Mouse (Mus musculus) MEL-GATA-1-ER (cell line): ENCODE measurements at regions not wholly inside any gene's neighbourhood (a gene's known extent, or its start where the extent isn't known, plus 50 kb on each side); places are given as distances from the start of the nearest gene placed in this dataset.

Source experiments
- DNase-seq: peaks from one replicate; pipeline ENCODE4 v3.0.0-alpha.2; 2012; ENCODE audit warnings: low read depth; ENCODE audit errors: extremely low read depth

GRCm38 (mm10) chr17:83276000-83276891 is 61.2 kb downstream of the Pkdcc start:
- peak; percentile 26 for DNase-seq

DNA sequence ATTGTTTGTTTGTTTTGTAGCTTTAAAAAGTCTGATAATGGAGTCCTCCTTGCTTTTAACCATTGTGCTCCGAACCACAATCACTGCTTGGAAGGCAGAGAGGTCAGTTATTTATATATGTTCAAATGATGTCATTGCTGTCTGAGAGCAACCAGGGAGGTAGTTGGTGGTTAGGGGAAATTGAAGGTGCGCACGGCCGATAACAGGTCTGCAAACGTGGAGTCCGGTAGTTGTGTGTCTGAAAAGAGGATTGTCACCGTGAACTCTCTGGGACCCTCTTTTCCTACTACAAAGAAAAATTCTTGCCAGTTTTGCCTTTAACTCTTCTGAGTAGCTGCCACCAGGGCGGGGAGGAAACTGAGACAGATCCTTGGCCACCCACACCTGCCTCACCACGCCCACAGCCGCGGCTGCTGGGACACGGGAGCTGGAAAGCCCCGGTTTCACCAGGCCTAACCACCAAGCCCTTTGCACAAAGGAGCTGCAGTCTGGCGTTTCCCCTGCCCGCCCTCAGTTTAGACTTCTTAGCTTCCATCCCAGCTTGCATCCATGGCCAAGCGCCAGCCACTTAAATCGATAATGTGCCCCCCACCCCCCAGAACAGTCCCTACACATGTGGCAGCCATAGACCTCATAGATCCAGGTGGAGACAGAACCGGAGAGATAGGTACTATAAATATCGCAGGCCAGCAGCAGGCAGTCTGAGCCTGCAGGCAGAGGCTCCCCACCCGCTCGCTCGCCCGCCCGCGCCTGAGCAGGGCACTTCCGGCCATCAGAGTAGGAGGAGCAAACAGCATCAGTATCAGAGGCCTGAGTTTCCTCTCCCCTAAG is 62.2 kb downstream of the Pkdcc start:
- DNase-seq, result peak; percentile 43

GRCm38 (mm10) chr17:83277948-83278924 is 63.1 kb downstream of the Pkdcc start:
- peak; percentile 83 for DNase-seq

DNA sequence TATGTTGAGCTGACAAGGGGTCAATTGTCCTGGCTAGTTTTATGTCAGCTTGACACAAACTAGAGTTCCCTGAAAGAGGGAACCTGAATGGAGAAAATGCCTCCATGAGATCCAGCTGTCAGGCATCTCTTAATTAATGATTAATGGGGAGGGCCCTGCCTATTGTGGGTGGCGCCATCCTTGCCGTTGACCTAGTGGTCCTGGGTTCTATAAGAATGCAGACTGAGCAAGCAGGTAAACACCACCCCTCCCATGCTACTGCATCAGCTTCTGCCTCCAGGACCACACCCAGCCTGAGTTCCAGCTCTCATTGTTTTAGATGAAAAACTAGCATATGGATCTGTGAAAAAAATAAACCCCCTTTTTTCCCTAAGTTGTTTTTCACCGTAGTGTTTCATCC is 67.4 kb upstream of the Eml4 start:
- DNase-seq, result no peak

GRCm38 (mm10) chr17:83287381-83288142 is 63.2 kb upstream of the Eml4 start:
- no peak for DNase-seq

DNA sequence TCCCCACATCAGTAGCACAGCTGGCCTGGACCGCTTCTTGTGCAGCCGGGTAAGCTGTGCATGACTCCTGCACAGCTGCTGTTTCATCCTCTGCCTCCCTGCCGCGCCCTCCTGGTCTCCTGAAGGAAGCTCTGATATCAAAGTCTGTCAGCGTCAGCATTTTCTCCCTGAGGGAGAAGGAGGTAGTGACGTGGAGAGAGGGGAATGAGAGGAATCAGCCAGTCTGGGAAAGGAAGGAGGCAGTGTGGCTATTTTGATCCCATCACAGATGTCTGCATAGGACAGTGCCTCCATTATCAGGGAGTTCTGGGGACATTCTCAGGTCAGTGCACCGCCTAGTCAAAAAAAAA is 62.6 kb upstream of the Eml4 start:
- no peak for DNase-seq

DNA sequence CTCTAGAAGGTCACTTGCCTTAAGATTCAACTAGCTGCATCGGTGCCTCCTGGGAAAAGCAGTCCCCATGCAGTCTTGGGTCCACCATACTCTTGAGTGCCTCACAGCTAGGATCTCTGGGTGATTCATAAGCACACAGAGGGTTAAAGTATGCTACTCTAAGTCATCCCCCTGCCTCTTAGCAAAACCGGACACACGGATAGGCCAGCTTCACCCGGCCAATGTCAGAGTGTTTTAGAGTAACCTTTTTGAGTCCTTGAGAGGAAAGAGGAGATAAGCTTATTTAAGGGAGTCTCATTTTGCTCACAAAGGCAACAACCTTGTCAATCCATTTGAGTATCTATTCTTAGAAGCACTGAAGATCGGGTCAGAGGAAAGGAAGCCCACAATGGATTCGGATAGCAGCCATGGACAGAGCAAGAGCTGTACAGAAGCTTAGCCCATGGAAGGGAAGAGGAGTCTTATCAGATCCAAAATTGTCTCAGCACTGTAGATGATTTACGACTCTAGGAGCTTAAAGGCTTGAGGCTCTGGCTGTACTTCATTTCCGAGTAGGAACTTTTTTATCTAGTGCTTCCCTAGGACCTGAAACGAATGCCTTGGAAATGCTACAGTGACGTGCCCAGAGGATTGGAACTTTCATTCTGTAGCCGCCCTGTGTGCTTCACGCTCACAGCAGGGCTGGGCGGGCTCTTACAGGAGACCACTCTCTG is 55.0 kb upstream of the Eml4 start:
- no peak for DNase-seq

DNA sequence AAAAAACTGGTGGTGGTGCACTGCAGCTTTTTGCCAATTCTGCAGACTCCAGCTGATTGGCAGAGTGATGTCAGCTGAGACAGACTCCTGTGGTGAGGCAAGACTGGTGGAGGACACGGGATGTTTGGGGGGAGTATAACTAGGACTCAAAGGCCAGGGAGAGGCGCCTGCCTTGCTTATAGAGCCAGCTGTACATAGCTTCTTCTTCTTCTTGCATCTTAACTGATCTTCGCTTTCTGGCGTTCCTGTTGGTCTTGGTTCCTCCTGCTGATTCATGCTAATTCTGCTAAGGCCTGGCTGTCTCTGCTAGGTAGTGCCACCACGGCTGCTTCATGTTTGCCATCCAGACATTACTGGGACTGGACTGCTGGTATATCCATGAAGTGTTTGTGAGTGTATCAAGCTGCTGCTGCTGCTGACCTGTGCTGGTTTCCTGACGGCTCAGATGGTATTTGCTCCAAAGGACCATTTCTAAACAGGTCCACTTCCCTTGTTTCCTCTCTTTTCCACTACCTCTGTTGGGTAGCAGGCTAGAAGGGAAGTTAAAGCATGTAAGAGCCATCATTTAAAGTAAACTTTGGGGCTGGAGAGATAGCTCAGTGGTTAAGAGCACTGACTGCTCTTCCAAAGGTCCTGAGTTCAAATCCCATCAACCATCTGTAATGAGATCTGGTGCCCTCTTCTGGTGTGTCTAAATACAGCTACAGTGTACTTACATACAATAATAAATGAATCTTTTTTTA is 53.2 kb upstream of the Eml4 start:
- peak; percentile 76 for DNase-seq
